Mouse (Mus musculus) adrenal gland, postnatal 10 days (tissue): ENCODE results near the gene Ccdc186. TPM values are rescaled to one million over a fixed set of nuclear protein-coding genes. Genes with fewer than 3 reads are reported as not detected.
A peak's percentile ranks its signal among the peaks of the same experiment; 100 is the strongest.
"Not testable (repeated sequence)": the region's sequence is repeated elsewhere in the genome, so short reads cannot be mapped to it uniquely, and the experiment has no call there.

Source experiments
- DNase-seq: peaks from one replicate; pipeline ENCODE4 v3.0.0; 2021; ENCODE audit warnings: mixed read lengths
- total RNA-seq, 2 experiments: library from RNA; stranded (reverse); gene quantifications; 2 replicates each; pipeline ENCODE4 v1.2.3; 2021

The Ccdc186 gene
- total RNA-seq, 2 experiments from 2014 or later = 19.9 to 20.0 TPM

- no peak for DNase-seq
Observed at GRCm38 (mm10) chr19:56756412-56756811, 65.6 kb downstream of the Ccdc186 start.

GRCm38 (mm10) chr19:56754456-56754855 lies 67.5 kb downstream of the Ccdc186 start:
- not testable (repeated sequence) for DNase-seq

GRCm38 (mm10) chr19:56750709-56751108 lies 71.3 kb downstream of the Ccdc186 start:
- DNase-seq = no peak

- DNase-seq = no peak
Observed at GRCm38 (mm10) chr19:56749343-56749742, 72.6 kb downstream of the Ccdc186 start.

- no peak for DNase-seq
Observed at GRCm38 (mm10) chr19:56747878-56748277, 74.1 kb downstream of the Ccdc186 start.

GRCm38 (mm10) chr19:56746618-56747017 lies 75.4 kb downstream of the Ccdc186 start:
- no peak for DNase-seq

- DNase-seq = no peak
Observed at GRCm38 (mm10) chr19:56745528-56745927, 76.5 kb downstream of the Ccdc186 start.

GRCm38 (mm10) chr19:56745061-56745460 lies 76.9 kb downstream of the Ccdc186 start:
- peak; percentile 39 for DNase-seq

Other genes with a start within 250 kb of the Ccdc186 start
- gene Adrb1, start 100.0 kb downstream of the Ccdc186 start, total RNA-seq = 1 to 10 TPM; 7.2 to 7.4 TPM
- gene Tdrd1, start 4.0 kb upstream of the Ccdc186 start, total RNA-seq = under 1 TPM in 1 of 2 experiments, not detected in 1; 0.12 TPM
- not detected for gene Vwa2, start 52.1 kb upstream of the Ccdc186 start, total RNA-seq
- 10 to 100 TPM; 11.4 to 17.4 TPM for gene Afap1l2, start 186.0 kb upstream of the Ccdc186 start, total RNA-seq